9 mouse cellular contexts compared by ENCODE assay signal in the genomic region with DNA sequence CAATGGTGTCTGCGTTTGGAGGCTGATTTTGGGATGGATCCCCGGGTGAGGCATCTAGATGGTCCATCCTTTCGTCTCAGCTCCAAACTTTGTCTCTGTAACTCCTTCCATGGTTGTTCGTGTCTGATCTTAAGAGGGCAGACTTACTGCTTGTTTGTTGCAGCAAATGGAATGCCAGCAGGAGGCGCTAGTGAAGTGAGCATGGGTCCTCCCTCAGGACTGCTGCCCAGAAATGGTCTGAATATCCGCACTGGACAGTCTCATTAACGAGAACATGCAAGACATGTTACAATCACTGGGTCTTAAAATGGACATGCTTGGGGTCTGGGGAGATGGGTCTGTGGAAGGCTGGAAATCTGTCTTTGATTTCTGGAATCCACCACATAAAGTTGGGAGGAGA. TPM values are rescaled to one million over a fixed set of nuclear protein-coding genes. Genes with fewer than 3 reads are reported as not detected.
DNase-seq lines count a peak whose midpoint lies in the region; ATAC-seq and TF ChIP-seq lines count a peak whose summit lies in the region.
"Had no signal": no experiment of that assay in that cellular context is flagged by ENCODE, and none has a peak within 500 bp of the region (broad histone marks: within the 10 kb centered on the region; RNA-seq: fewer than 3 reads in every experiment).

No protein-coding gene starts in this region.

- peak; percentile 76 for ATAC-seq in cerebellum, adult (ENCODE audit: insufficient number of reproducible peaks, low FRiP score, low TSS enrichment)
- no peak for ATAC-seq in monocyte, adult 5-6 weeks (replicated peaks; ENCODE audit: insufficient number of reproducible peaks, low FRiP score, low TSS enrichment, poor library complexity, severe bottlenecking)

- H3K27ac ChIP-seq in spleen, adult 2 months (ENCODE audit: insufficient read depth, low read length), result no peak overlapping the region
- H3K27ac ChIP-seq in liver, adult 2 months (replicated peaks; ENCODE audit: insufficient read depth, low read depth, low read length), result peak overlapping the region; percentile 62
- H3K27ac ChIP-seq: neural tube, embryonic 12.5 days had no signal

- H3K27me3 ChIP-seq in spleen, adult 2 months (ENCODE audit: control insufficient read depth, insufficient read depth, low read length), result no peaks in the 10 kb centered on the region
- H3K27me3 ChIP-seq in liver, adult 2 months (ENCODE audit: control insufficient read depth, insufficient read depth, low read length), result no peaks in the 10 kb centered on the region
- H3K27me3 ChIP-seq: neural tube, embryonic 12.5 days had no signal

- no peak overlapping the region for H3K4me3 ChIP-seq in spleen, adult 2 months (ENCODE audit: extremely low read depth, insufficient read depth, insufficient read length)
- H3K4me3 ChIP-seq in liver, adult 2 months (ENCODE audit: insufficient read depth, low read depth, low read length), result no peak overlapping the region
- H3K4me3 ChIP-seq: neural tube, embryonic 12.5 days had no signal

- 23% methylated on average over 7 of the region's 7 CpGs for WGBS in spleen, adult 2 months
- 13% methylated on average over 7 of the region's 7 CpGs for WGBS in liver, adult 2 months

- no peaks in the 10 kb centered on the region for H3K4me1 ChIP-seq in spleen, adult 2 months (ENCODE audit: control insufficient read depth, insufficient read depth, insufficient read length)
- H3K4me1 ChIP-seq in liver, adult 2 months (ENCODE audit: control insufficient read depth, insufficient read depth, low read length), result peaks cover 6% of the 10 kb centered on the region

- no peaks in the 10 kb centered on the region for H3K79me2 ChIP-seq in liver, adult 2 months (ENCODE audit: control insufficient read depth, insufficient read depth, low read length)

- peak; percentile 25; the same call in 1 of the 2 replicates for TF ChIP-seq CTCF in spleen, adult 2 months (IDR thresholded peaks at IDR 0.05; ENCODE audit: extremely low read depth, insufficient read depth, insufficient read length, insufficient replicate concordance)
- TF ChIP-seq CTCF in liver, adult 2 months (IDR thresholded peaks at IDR 0.05; ENCODE audit: low read depth, low read length), result peak; percentile 91

- peak in 1 of 2 experiments; percentile 28 for DNase-seq in spleen, adult 2 months (ENCODE audit: low read depth in 1 of 2, low spot score in 2 of 2)
- DNase-seq in spleen, postnatal 14 days (ENCODE audit: low spot score in 2 of 2), result no peak
- peak; percentile 96 for DNase-seq in gastrocnemius, adult 18-20 months (ENCODE audit: low spot score)
- peak; percentile 88 to 96 for DNase-seq in kidney, adult 8-10 months
- DNase-seq in liver, adult 2 months (ENCODE audit: extremely low read depth, low read depth, low spot score), result peak; percentile 92
- DNase-seq in right cerebral cortex, postnatal 14 days, result peak; percentile 88

- peak overlapping the region; percentile 42; the same call in 1 of the 2 replicates for H3K9ac ChIP-seq in liver, adult 2 months (ENCODE audit: low read depth, low read length)
- H3K9ac ChIP-seq: neural tube, embryonic 12.5 days had no signal

- H3K36me3 ChIP-seq in spleen, adult 2 months (ENCODE audit: control insufficient read depth, insufficient read depth, low read length), result no peaks in the 10 kb centered on the region
- no peaks in the 10 kb centered on the region for H3K36me3 ChIP-seq in liver, adult 2 months (ENCODE audit: control insufficient read depth, insufficient read depth, low read length)
- H3K36me3 ChIP-seq: neural tube, embryonic 12.5 days had no signal

- TF ChIP-seq POLR2A in spleen, adult 2 months (IDR thresholded peaks at IDR 0.05; ENCODE audit: low read depth, low read length), result no peak
- no peak for TF ChIP-seq POLR2A in liver, adult 2 months (IDR thresholded peaks at IDR 0.05; ENCODE audit: extremely low read depth, insufficient read depth, low read length)

RNA-seq across cellular contexts. Expression of a gene that starts 12.2 kb away (rescaled TPM):
- polyA plus RNA-seq in spleen, adult 2 months (2012; rRNA removed), result 9.7 and 11.0 TPM in 2 replicates
- total RNA-seq in gastrocnemius, adult 18-20 months (2021), result 10 to 100 TPM; 33.8 to 73.0 TPM
- 148 and 168 TPM in 2 replicates for total RNA-seq in liver, adult 2 months (2014; rRNA removed)
- polyA plus RNA-seq in liver, adult 2 months (2012; rRNA removed), result 147 and 252 TPM in 2 replicates
- total RNA-seq in monocyte, adult 5-6 weeks (2017), result not detected in 3 replicates

RNA-seq across cellular contexts. Expression of a gene that starts 21.6 kb away (rescaled TPM):
- not detected in 2 replicates for polyA plus RNA-seq in spleen, adult 2 months (2012; rRNA removed)
- total RNA-seq in gastrocnemius, adult 18-20 months (2021), result under 1 TPM in 1 of 2 experiments, not detected in 1; 0.12 TPM
- 0.20 and 0.28 TPM in 2 replicates for total RNA-seq in liver, adult 2 months (2014; rRNA removed)
- polyA plus RNA-seq in liver, adult 2 months (2012; rRNA removed), result 0.17 and 0.33 TPM in 2 replicates
- total RNA-seq in monocyte, adult 5-6 weeks (2017), result not detected in 3 replicates

RNA-seq across cellular contexts. Expression of a gene that starts 36.0 kb away (rescaled TPM):
- 1.9 and 2.9 TPM in 2 replicates for polyA plus RNA-seq in spleen, adult 2 months (2012; rRNA removed)
- 1 to 10 TPM; 3.5 to 4.2 TPM for total RNA-seq in gastrocnemius, adult 18-20 months (2021)
- 1,071 and 1,237 TPM in 2 replicates for total RNA-seq in liver, adult 2 months (2014; rRNA removed)
- 834 and 897 TPM in 2 replicates for polyA plus RNA-seq in liver, adult 2 months (2012; rRNA removed)
- total RNA-seq in monocyte, adult 5-6 weeks (2017), result 0.68 to 2.9 TPM in 2 of 3 replicates, not detected in the other

Comparison
In these comparisons a context has a peak if more than half of its experiments do, and no peak if none do; other contexts are left out.
1. DNase-seq: peak in gastrocnemius, adult 18-20 months (single experiment), kidney, adult 8-10 months (2 of 2), liver, adult 2 months (single experiment) and right cerebral cortex, postnatal 14 days (single experiment); none in spleen, postnatal 14 days (0 of 2).
2. RNA of a gene that starts 12.2 kb away (total RNA-seq): 148 to 168 TPM in liver, adult 2 months and 33.8 to 73.0 TPM in gastrocnemius, adult 18-20 months; not detected in monocyte, adult 5-6 weeks; every median in the first group is over 10 times any median in the second.
3. RNA of a gene that starts 36.0 kb away (total RNA-seq): 1,071 to 1,237 TPM in liver, adult 2 months; 3.5 to 4.2 TPM in gastrocnemius, adult 18-20 months and 0.68 to 2.9 TPM in monocyte, adult 5-6 weeks; every median in the first group is over 100 times any median in the second.